In genomic region chr2:26342044-26342443, GRCm38 (mm10) we compare ENCODE assay signal across 8 mouse cellular contexts. TPM values are rescaled to one million over a fixed set of nuclear protein-coding genes. Genes with fewer than 3 reads are reported as not detected.
DNase-seq lines count a peak whose midpoint lies in the region; ATAC-seq lines count a peak whose summit lies in the region.

No protein-coding gene starts in this region.

- H3K4me2 ChIP-seq in limb, embryonic 15.5 days: no peak overlapping the region

- no peak overlapping the region for H3K9ac ChIP-seq in limb, embryonic 15.5 days

- H3K9me3 ChIP-seq in limb, embryonic 15.5 days: no peaks in the 10 kb centered on the region

- DNase-seq in cerebellum, postnatal 4 days (ENCODE audit: low spot score in 2 of 2): no peak
- DNase-seq in cerebellum, adult 11 months: peak; percentile 72
- peak; percentile 84 for DNase-seq in heart, adult 8-10 months (ENCODE audit: low spot score)
- DNase-seq in kidney, adult 9 months: peak; percentile 49
- peak; percentile 71 to 81 for DNase-seq in right cerebral cortex, postnatal 10 days (ENCODE audit: low spot score in 2 of 2)
- no peak for DNase-seq in natural killer cell, adult 2 months (ENCODE audit: low spot score in 2 of 2)

- WGBS in limb, embryonic 15.5 days: 60% methylated on average over 10 of the region's 10 CpGs

- peaks cover 40% of the 10 kb centered on the region for H3K4me1 ChIP-seq in limb, embryonic 15.5 days

- H3K27ac ChIP-seq in limb, embryonic 15.5 days: peak overlapping the region; percentile 57

- peak; percentile 31; the same call in 1 of the 2 replicates for ATAC-seq in cerebellum, adult (ENCODE audit: insufficient number of reproducible peaks, low FRiP score, low TSS enrichment)
- peak; percentile 36; the same call in 1 of the 2 replicates for ATAC-seq in limb, embryonic 15.5 days (ENCODE audit: insufficient number of reproducible peaks, low FRiP score, low TSS enrichment, low read depth)

- no peak overlapping the region for H3K4me3 ChIP-seq in limb, embryonic 15.5 days

- H3K27me3 ChIP-seq in limb, embryonic 15.5 days: no peaks in the 10 kb centered on the region

- peaks cover 85% of the 10 kb centered on the region for H3K36me3 ChIP-seq in limb, embryonic 15.5 days

RNA-seq across cellular contexts. Expression of gene Dnlz, which starts 9.9 kb away (rescaled TPM):
- 10 to 100 TPM; 22.4 to 26.2 (median 25.4) TPM for total RNA-seq in heart, adult 8-10 months (2022)
- 25.4 TPM in 2 replicates for polyA plus RNA-seq in limb, embryonic 15.5 days (2015; fragmentation: Nextera tagmentation; extraction: Ambion mirVana)

RNA-seq across cellular contexts. Expression of gene Card9, which starts 18.7 kb away (rescaled TPM):
- total RNA-seq in heart, adult 8-10 months (2022): 1 to 10 TPM in 3 of 4 experiments, under 1 TPM in 1; 0.54 to 2.2 (median 1.7) TPM
- polyA plus RNA-seq in limb, embryonic 15.5 days (2015; fragmentation: Nextera tagmentation; extraction: Ambion mirVana): 0.83 and 1.1 TPM in 2 replicates

RNA-seq across cellular contexts. Expression of gene Gpsm1, which starts 26.7 kb away (rescaled TPM):
- 100 to 1,000 TPM; 188 to 246 (median 219) TPM for total RNA-seq in heart, adult 8-10 months (2022)
- polyA plus RNA-seq in limb, embryonic 15.5 days (2015; fragmentation: Nextera tagmentation; extraction: Ambion mirVana): 40.7 and 41.8 TPM in 2 replicates

RNA-seq across cellular contexts. Expression of gene Snapc4, which starts 38.4 kb away (rescaled TPM):
- total RNA-seq in heart, adult 8-10 months (2022): 10 to 100 TPM in 2 of 4 experiments, 1 to 10 TPM in 2; 6.4 to 13.1 (median 8.6) TPM
- 23.7 and 25.8 TPM in 2 replicates for polyA plus RNA-seq in limb, embryonic 15.5 days (2015; fragmentation: Nextera tagmentation; extraction: Ambion mirVana)

RNA-seq across cellular contexts. Expression of gene Entr1, which starts 47.1 kb away (rescaled TPM):
- 10 to 100 TPM; 38.1 to 49.7 (median 44.6) TPM for total RNA-seq in heart, adult 8-10 months (2022)
- polyA plus RNA-seq in limb, embryonic 15.5 days (2015; fragmentation: Nextera tagmentation; extraction: Ambion mirVana): 111 and 121 TPM in 2 replicates

Comparison
In these comparisons a context has a peak if more than half of its experiments do, and no peak if none do; other contexts are left out.
1. DNase-seq: peak in cerebellum, adult 11 months (single experiment), heart, adult 8-10 months (single experiment), kidney, adult 9 months (single experiment) and right cerebral cortex, postnatal 10 days (2 of 2); none in cerebellum, postnatal 4 days (0 of 2) and natural killer cell, adult 2 months (0 of 2).